Mouse (Mus musculus) liver, embryonic 16.5 days (tissue): ENCODE results near the gene Gm11084. TPM values are rescaled to one million over a fixed set of nuclear protein-coding genes. Genes with fewer than 3 reads are reported as not detected.

Experiments used
- ATAC-seq: fragments of 200-750 bp; cut with Nextera tagmentation; 2 replicates; pipeline ENCODE4 v1.8.0; 2017; ENCODE audit warnings: low read depth, mild to moderate bottlenecking, moderate number of reproducible peaks, moderate library complexity
- H3K27ac ChIP-seq: fragments of 300-500 bp; sonication (generic); 2 replicates; pipeline ENCODE4 v1.5.1; 2014; ENCODE audit warnings: mild to moderate bottlenecking, low read length
- H3K27me3 ChIP-seq: fragments of 300-500 bp; sonication (generic); 2 replicates; pipeline ENCODE4 v1.6.1; 2014; ENCODE audit warnings: low read depth, low read length, mixed read lengths; ENCODE audit not compliant: control insufficient read depth, insufficient read depth
- H3K36me3 ChIP-seq: fragments of 300-500 bp; sonication (generic); 2 replicates; pipeline ENCODE4 v1.6.1; 2014; ENCODE audit warnings: mild to moderate bottlenecking; ENCODE audit not compliant: control insufficient read depth, insufficient read depth
- H3K4me1 ChIP-seq: fragments of 300-500 bp; sonication (generic); 2 replicates; pipeline ENCODE4 v1.6.1; 2014; ENCODE audit warnings: low read depth, low read length, mixed read lengths; ENCODE audit not compliant: control insufficient read depth
- H3K4me2 ChIP-seq: fragments of 300-500 bp; sonication (generic); 2 replicates; pipeline ENCODE4 v1.6.1; 2014; ENCODE audit warnings: low read depth, low read length, mixed read lengths
- H3K4me3 ChIP-seq: fragments of 300-500 bp; sonication (generic); 2 replicates; pipeline ENCODE4 v1.5.1; 2014; ENCODE audit warnings: low read depth, mild to moderate bottlenecking, low read length
- H3K9ac ChIP-seq: fragments of 300-500 bp; sonication (generic); 2 replicates; pipeline ENCODE4 v1.6.1; 2014; ENCODE audit warnings: low read depth, low read length
- H3K9me3 ChIP-seq: fragments of 300-500 bp; sonication (generic); replicated peaks from 2 replicates; pipeline ENCODE4 v1.6.1; 2016; ENCODE audit warnings: low read length; ENCODE audit not compliant: control insufficient read depth
- WGBS: fragments of 180-500 bp; shearing (Covaris S2); extraction: QIAGEN DNeasy Blood & Tissue Kit; methylation state at CpG from one replicate; pipeline ENCODE4 v1.1.7; 2014; ENCODE audit not compliant: insufficient replicate concordance; 5-methylcytosine and 5-hydroxymethylcytosine counted together
- microRNA-seq: library from miRNA; unstranded; fragments of <30 nt; microRNA quantifications from one replicate; pipeline ENCODE4, GENCODE M21; 2016
- polyA plus RNA-seq: library from polyadenylated mRNA; unstranded; fragments of >200 nt; fragmentation: Nextera tagmentation; extraction: Ambion mirVana; gene quantifications from 2 replicates; pipeline ENCODE4 v1.2.1, GENCODE M21; 2015

Gm11084 gene
- polyA plus RNA-seq, 1 experiment from 2014 or later, result not detected

GRCm38 (mm10) chr2:72932186-72932585 lies 54.3 kb downstream of the Gm11084 start:
- H3K27ac ChIP-seq, result no peak overlapping the region
- no peak overlapping the region for H3K4me3 ChIP-seq
- H3K36me3 ChIP-seq, result peaks cover 8% of the 10 kb centered on the region; the same call in 1 of the 2 replicates
- H3K4me1 ChIP-seq, result no peaks in the 10 kb centered on the region
- H3K4me2 ChIP-seq, result no peak overlapping the region
- no peak overlapping the region for H3K9ac ChIP-seq
- no peak for ATAC-seq
- no peaks in the 10 kb centered on the region for H3K9me3 ChIP-seq
- H3K27me3 ChIP-seq, result no peaks in the 10 kb centered on the region

- Histone ChIP-seq H3K4me2 (no peak overlapping the region), H3K27ac (no peak overlapping the region), H3K36me3 (no peaks in the 10 kb centered on the region), H3K27me3 (no peaks in the 10 kb centered on the region), H3K9me3 (no peaks in the 10 kb centered on the region), H3K9ac (no peak overlapping the region), H3K4me3 (no peak overlapping the region), H3K4me1 (no peaks in the 10 kb centered on the region)
- no peak for ATAC-seq
- WGBS, result 79% methylated on average over 10 of the region's 10 CpGs
Measured at GRCm38 (mm10) chr2:72924981-72925380, 61.5 kb downstream of the Gm11084 start.

Small RNA genes within 50 kb of the gene (microRNA-seq; reads per million reads assigned to microRNA genes)
- gene Gm25960, result not detected

Other genes with a start within 250 kb of the Gm11084 start
- gene Sp3, start 6.3 kb downstream of the Gm11084 start, polyA plus RNA-seq, result 30.9 and 33.3 TPM in 2 replicates
- gene Ola1, start 232.2 kb upstream of the Gm11084 start, polyA plus RNA-seq, result 29.7 and 34.4 TPM in 2 replicates